Mouse (Mus musculus) hindbrain, embryonic 13.5 days (tissue): ENCODE measurements at regions not wholly inside any gene's neighbourhood (a gene's known extent, or its start where the extent isn't known, plus 50 kb on each side); places are given as distances from the start of the nearest gene placed in this dataset.

Experiments used
- ATAC-seq: fragments of 200-750 bp; cut with Nextera tagmentation; 2 replicates; pipeline ENCODE4 v1.8.0; 2017; ENCODE audit warnings: moderate TSS enrichment; ENCODE audit not compliant: low FRiP score
- H3K27ac ChIP-seq: fragments of 300-500 bp; sonication (generic); 2 replicates; pipeline ENCODE4 v1.5.1; 2015; ENCODE audit warnings: inconsistent platforms, mild to moderate bottlenecking, moderate library complexity
- H3K27me3 ChIP-seq: fragments of 300-500 bp; sonication (generic); 2 replicates; pipeline ENCODE4 v1.6.1; 2015; ENCODE audit warnings: mild to moderate bottlenecking, inconsistent platforms
- H3K36me3 ChIP-seq: fragments of 300-500 bp; sonication (generic); 2 replicates; pipeline ENCODE4 v1.6.1; 2015; ENCODE audit warnings: mild to moderate bottlenecking, inconsistent platforms
- H3K4me1 ChIP-seq: fragments of 300-500 bp; sonication (generic); replicated peaks from 2 replicates; pipeline ENCODE4 v1.6.1; 2015; ENCODE audit warnings: inconsistent platforms
- H3K4me2 ChIP-seq: fragments of 300-500 bp; sonication (generic); 2 replicates; pipeline ENCODE4 v1.6.1; 2015; ENCODE audit warnings: inconsistent platforms, mild to moderate bottlenecking, moderate library complexity
- H3K4me3 ChIP-seq: fragments of 300-500 bp; sonication (generic); 2 replicates; pipeline ENCODE4 v1.5.1; 2015; ENCODE audit warnings: mild to moderate bottlenecking, inconsistent platforms
- H3K9ac ChIP-seq: fragments of 300-500 bp; sonication (generic); 2 replicates; pipeline ENCODE4 v1.6.1; 2015; ENCODE audit warnings: mild to moderate bottlenecking, inconsistent platforms
- H3K9me3 ChIP-seq: fragments of 300-500 bp; sonication (generic); 2 replicates; pipeline ENCODE4 v1.6.1; 2016; ENCODE audit warnings: inconsistent platforms
- WGBS: fragments of 180-500 bp; shearing (Covaris S2); methylation state at CpG from one replicate; pipeline ENCODE4 v1.1.7; 2015; 5-methylcytosine and 5-hydroxymethylcytosine counted together

DNA sequence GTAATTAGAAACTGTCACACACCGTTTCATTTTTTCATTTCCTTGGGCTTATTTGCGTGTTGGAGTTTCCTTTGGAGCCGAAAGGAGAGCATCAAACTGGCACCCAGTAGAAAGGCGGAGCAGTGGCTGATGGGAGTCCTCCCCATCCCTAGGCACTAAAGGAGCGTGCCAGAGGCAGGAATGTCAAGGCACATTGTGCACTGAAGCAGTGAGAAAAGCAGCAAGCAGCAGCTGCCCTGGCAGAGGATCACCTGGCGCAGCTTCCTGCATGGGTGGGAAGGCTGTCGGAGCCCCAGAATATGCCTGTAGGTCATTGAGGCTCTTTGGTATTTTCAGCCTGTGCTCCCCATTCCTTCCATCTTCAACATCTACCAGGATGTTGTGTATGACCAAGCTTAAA is 68.3 kb upstream of the Itga4 start:
- Histone ChIP-seq H3K27me3 (no peaks in the 10 kb centered on the region), H3K4me3 (no peak overlapping the region), H3K4me1 (peaks cover 20% of the 10 kb centered on the region), H3K9me3 (no peaks in the 10 kb centered on the region), H3K27ac (peak overlapping the region; percentile 53; the same call in 1 of the 2 replicates), H3K4me2 (no peak overlapping the region), H3K36me3 (no peaks in the 10 kb centered on the region), H3K9ac (no peak overlapping the region)
- WGBS = 73% methylated on average over 7 of the region's 7 CpGs
- ATAC-seq = no peak

DNA sequence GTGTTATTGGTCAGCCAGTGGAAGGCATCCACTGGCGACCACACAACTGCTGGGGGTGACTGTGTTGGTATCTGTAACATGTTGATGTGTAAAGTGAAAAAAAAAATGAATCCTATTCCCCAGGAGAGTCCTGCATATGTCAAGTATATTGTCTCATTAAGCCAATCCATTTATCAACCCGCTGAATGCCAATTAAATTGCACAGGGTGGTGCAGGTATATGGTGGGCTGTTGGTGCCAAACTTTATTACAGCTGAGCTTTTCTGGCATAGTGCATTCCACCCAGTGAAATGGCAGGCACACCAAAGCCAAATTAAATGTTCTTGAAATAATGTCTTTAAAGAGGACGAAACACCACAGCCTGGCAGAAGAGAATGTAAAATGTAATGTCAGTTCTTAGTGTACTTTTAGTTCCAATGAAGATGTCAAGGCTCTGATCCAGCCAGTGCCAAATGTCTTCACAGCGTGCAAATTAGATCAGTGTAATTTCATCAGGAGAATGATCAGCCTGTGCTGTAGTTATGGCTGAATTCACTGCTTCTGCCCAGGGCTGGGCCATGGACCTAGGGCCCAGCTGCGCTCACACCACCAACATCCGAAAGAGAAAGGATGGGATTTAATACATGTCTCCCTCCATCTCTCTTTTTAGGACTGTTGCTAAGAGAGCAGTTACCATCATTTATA is 66.6 kb upstream of the Itga4 start:
- no peak overlapping the region for H3K9ac ChIP-seq
- 72% methylated on average over 6 of the region's 6 CpGs for WGBS
- no peaks in the 10 kb centered on the region for H3K9me3 ChIP-seq
- peaks cover 20% of the 10 kb centered on the region for H3K4me1 ChIP-seq
- H3K27ac ChIP-seq = no peak overlapping the region
- H3K4me2 ChIP-seq = no peak overlapping the region
- ATAC-seq = peak; percentile 67; the same call in 1 of the 2 replicates
- H3K27me3 ChIP-seq = no peaks in the 10 kb centered on the region
- no peak overlapping the region for H3K4me3 ChIP-seq
- H3K36me3 ChIP-seq = no peaks in the 10 kb centered on the region

DNA sequence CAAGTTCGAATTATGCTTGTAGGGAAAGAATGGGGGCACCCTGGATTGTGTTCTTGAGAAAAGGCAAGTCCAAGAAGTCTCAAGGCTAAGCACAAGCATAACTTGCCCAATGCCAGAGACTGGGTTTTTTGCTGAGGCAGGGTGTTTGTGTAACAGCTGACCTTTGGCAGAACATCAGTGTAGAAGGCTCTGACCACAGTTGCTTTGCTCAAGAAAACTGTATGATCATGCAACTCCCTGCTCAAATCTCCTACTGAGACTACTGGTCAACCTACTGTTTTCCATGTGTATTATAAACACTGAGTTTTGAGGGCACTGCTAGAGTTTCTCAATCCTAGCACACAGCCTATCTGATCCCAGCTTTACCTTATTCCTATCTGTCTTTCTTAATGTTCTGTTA is 61.4 kb upstream of the Itga4 start:
- no peak overlapping the region for H3K27ac ChIP-seq
- no peak overlapping the region for H3K4me3 ChIP-seq
- WGBS = 66% methylated on average over 1 of the region's 1 CpGs
- H3K36me3 ChIP-seq = no peaks in the 10 kb centered on the region
- H3K4me1 ChIP-seq = no peaks in the 10 kb centered on the region
- H3K27me3 ChIP-seq = no peaks in the 10 kb centered on the region
- ATAC-seq = no peak
- H3K9me3 ChIP-seq = no peaks in the 10 kb centered on the region
- H3K9ac ChIP-seq = no peak overlapping the region
- no peak overlapping the region for H3K4me2 ChIP-seq

DNA sequence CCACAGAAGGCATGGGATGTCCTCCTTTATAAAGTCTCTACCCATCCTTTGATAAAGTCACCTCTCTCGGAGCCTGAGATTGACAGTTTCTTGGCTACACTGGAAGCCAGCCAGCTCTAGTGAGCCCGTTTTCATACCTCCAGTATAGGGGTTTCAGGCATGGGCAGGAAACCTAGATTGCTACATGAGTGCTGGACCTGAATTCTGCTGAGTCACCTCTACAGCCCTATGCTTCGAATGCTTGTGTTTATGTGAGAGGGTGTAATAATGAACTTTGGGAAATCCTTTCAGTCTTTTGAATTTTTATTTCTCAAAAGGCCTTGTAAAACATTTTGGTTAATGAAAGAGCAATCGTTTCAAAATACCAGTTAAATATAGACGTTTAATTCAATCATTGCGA is 53.5 kb upstream of the Itga4 start:
- Histone ChIP-seq H3K27ac (no peak overlapping the region), H3K4me2 (no peak overlapping the region), H3K9ac (no peak overlapping the region), H3K36me3 (no peaks in the 10 kb centered on the region), H3K4me1 (no peaks in the 10 kb centered on the region), H3K9me3 (no peaks in the 10 kb centered on the region), H3K4me3 (no peak overlapping the region), H3K27me3 (no peaks in the 10 kb centered on the region)
- no peak for ATAC-seq
- WGBS = 82% methylated on average over 6 of the region's 6 CpGs
